Mouse (Mus musculus): ENCODE results near the gene Sh2b1. TPM values are rescaled to one million over a fixed set of nuclear protein-coding genes. Genes with fewer than 3 reads are reported as not detected.

The Sh2b1 gene
- polyA plus RNA-seq, 1 experiment, result 27.6 TPM

- no peak overlapping the region for H3K4me3 ChIP-seq (ENCODE audit: insufficient read depth, low read length)
- H3K4me1 ChIP-seq (ENCODE audit: control insufficient read depth, insufficient read depth, low read length), result no peaks in the 10 kb centered on the region
- no peak overlapping the region for H3K27ac ChIP-seq (ENCODE audit: insufficient read depth, low read depth, low read length)
- TF ChIP-seq CTCF (IDR thresholded peaks at IDR 0.05; ENCODE audit: low read depth, low read length), result no peak
- TF ChIP-seq POLR2A (IDR thresholded peaks at IDR 0.05; ENCODE audit: borderline replicate concordance, low read depth, low read length), result no peak
Measured at GRCm38 (mm10) chr7:126445104-126445815, 30.0 kb downstream of the Sh2b1 start.

DNA sequence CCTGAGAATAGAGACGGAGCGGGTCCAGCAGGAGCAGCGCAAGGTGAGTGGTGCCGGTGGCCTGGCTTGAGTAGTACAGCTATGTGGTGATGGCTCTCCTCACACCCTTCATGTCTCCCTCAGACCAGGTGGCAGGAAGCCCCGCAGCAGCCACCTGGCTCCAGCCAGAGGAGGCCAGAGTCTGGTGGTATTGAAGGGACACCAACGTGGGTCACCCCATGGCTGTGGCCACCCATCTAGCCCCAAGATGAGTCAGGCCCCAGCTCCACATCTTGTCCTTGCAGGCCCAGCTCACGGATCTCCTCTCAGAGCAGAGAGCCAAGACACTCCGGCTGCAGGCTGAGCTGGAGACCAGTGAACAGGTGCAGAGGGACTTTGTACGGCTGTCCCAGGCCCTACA lies 30.7 kb downstream of the Sh2b1 start:
- no peaks in the 10 kb centered on the region for H3K4me1 ChIP-seq (ENCODE audit: control insufficient read depth, insufficient read depth, low read length)
- no peak overlapping the region for H3K27ac ChIP-seq (ENCODE audit: insufficient read depth, low read depth, low read length)
- TF ChIP-seq POLR2A (IDR thresholded peaks at IDR 0.05; ENCODE audit: borderline replicate concordance, low read depth, low read length) (no peak), CTCF (IDR thresholded peaks at IDR 0.05; ENCODE audit: low read depth, low read length) (no peak)
- H3K4me3 ChIP-seq (ENCODE audit: insufficient read depth, low read length), result no peak overlapping the region

- TF ChIP-seq CTCF (IDR thresholded peaks at IDR 0.05; ENCODE audit: low read depth, low read length) (no peak), POLR2A (IDR thresholded peaks at IDR 0.05; ENCODE audit: borderline replicate concordance, low read depth, low read length) (no peak)
- no peak overlapping the region for H3K4me3 ChIP-seq (ENCODE audit: insufficient read depth, low read length)
Measured at GRCm38 (mm10) chr7:126443997-126444396, 31.2 kb downstream of the Sh2b1 start.

GRCm38 (mm10) chr7:126440134-126440533 lies 35.1 kb downstream of the Sh2b1 start:
- Histone ChIP-seq H3K4me1 (ENCODE audit: control insufficient read depth, insufficient read depth, low read length) (no peaks in the 10 kb centered on the region), H3K27ac (ENCODE audit: insufficient read depth, low read depth, low read length) (no peak overlapping the region), H3K4me3 (ENCODE audit: insufficient read depth, low read length) (no peak overlapping the region)
- TF ChIP-seq POLR2A (IDR thresholded peaks at IDR 0.05; ENCODE audit: borderline replicate concordance, low read depth, low read length) (no peak), CTCF (IDR thresholded peaks at IDR 0.05; ENCODE audit: low read depth, low read length) (no peak)

More at GRCm38 (mm10) chr7:126443997-126444396, 31.2 kb downstream of the Sh2b1 start:
- no peak overlapping the region for H3K27ac ChIP-seq (ENCODE audit: insufficient read depth, low read depth, low read length)
- no peaks in the 10 kb centered on the region for H3K4me1 ChIP-seq (ENCODE audit: control insufficient read depth, insufficient read depth, low read length)

- Histone ChIP-seq H3K4me3 (ENCODE audit: insufficient read depth, low read length) (no peak overlapping the region), H3K27ac (ENCODE audit: insufficient read depth, low read depth, low read length) (no peak overlapping the region), H3K4me1 (ENCODE audit: control insufficient read depth, insufficient read depth, low read length) (no peaks in the 10 kb centered on the region)
- TF ChIP-seq CTCF (IDR thresholded peaks at IDR 0.05; ENCODE audit: low read depth, low read length) (peak; percentile 91), POLR2A (IDR thresholded peaks at IDR 0.05; ENCODE audit: borderline replicate concordance, low read depth, low read length) (no peak)
Measured at GRCm38 (mm10) chr7:126436851-126437250, 38.4 kb downstream of the Sh2b1 start.

- TF ChIP-seq POLR2A (IDR thresholded peaks at IDR 0.05; ENCODE audit: borderline replicate concordance, low read depth, low read length), result no peak
- no peak for TF ChIP-seq CTCF (IDR thresholded peaks at IDR 0.05; ENCODE audit: low read depth, low read length)
- no peak overlapping the region for H3K27ac ChIP-seq (ENCODE audit: insufficient read depth, low read depth, low read length)
- H3K4me1 ChIP-seq (ENCODE audit: control insufficient read depth, insufficient read depth, low read length), result no peaks in the 10 kb centered on the region
- no peak overlapping the region for H3K4me3 ChIP-seq (ENCODE audit: insufficient read depth, low read length)
Measured at GRCm38 (mm10) chr7:126435801-126436200, 39.4 kb downstream of the Sh2b1 start.

DNA sequence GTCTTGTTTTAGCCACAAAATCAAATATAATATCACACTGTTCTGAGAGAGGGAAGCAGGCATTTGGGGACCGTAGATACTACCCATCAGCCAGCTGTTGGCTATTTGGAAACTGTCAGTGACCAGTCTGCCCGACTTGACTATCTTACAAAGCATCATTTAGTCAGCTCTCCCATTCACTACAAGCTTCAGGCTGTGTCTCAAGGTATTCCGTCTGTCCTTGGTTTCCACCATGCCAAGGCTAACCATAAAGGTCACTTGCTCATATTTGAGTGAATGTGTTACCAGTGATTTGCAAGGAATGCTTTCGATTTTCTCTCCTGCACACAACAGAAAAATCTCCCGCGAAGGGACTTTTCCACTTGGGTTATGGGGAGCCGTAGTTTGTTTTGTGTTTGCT lies 40.5 kb downstream of the Sh2b1 start:
- H3K27ac ChIP-seq (ENCODE audit: insufficient read depth, low read depth, low read length), result no peak overlapping the region
- no peak overlapping the region for H3K4me3 ChIP-seq (ENCODE audit: insufficient read depth, low read length)
- peaks cover under 1% of the 10 kb centered on the region; the same call in 1 of the 2 replicates for H3K4me1 ChIP-seq (ENCODE audit: control insufficient read depth, insufficient read depth, low read length)
- TF ChIP-seq CTCF (IDR thresholded peaks at IDR 0.05; ENCODE audit: low read depth, low read length), result no peak
- TF ChIP-seq POLR2A (IDR thresholded peaks at IDR 0.05; ENCODE audit: borderline replicate concordance, low read depth, low read length), result no peak

GRCm38 (mm10) chr7:126430167-126430566 lies 45.1 kb downstream of the Sh2b1 start:
- Histone ChIP-seq H3K4me1 (ENCODE audit: control insufficient read depth, insufficient read depth, low read length) (peaks cover 7% of the 10 kb centered on the region), H3K27ac (ENCODE audit: insufficient read depth, low read depth, low read length) (no peak overlapping the region), H3K4me3 (ENCODE audit: insufficient read depth, low read length) (no peak overlapping the region)
- TF ChIP-seq POLR2A (IDR thresholded peaks at IDR 0.05; ENCODE audit: borderline replicate concordance, low read depth, low read length) (no peak), CTCF (IDR thresholded peaks at IDR 0.05; ENCODE audit: low read depth, low read length) (no peak)

DNA sequence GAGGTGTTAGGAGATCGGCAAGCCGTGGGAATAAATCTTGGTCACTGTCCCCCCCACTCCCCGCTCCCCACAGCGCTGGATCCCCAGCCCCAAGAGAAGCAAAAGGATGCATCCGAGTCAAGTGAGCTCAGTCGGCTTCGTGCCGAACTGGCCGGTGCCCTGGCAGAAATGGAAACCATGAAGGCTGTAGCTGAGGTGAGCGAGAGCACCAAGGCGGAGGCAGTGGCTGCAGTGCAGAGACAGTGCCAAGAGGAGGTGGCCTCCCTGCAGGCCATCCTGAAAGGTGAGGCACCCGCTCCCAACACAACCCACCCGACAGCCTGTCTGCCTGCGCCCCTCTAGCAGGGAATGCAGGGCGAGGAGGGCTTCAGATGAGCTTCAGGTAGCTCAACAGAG lies 45.7 kb downstream of the Sh2b1 start:
- peaks cover 8% of the 10 kb centered on the region for H3K4me1 ChIP-seq (ENCODE audit: control insufficient read depth, insufficient read depth, low read length)
- H3K4me3 ChIP-seq (ENCODE audit: insufficient read depth, low read length), result peak overlapping the region; percentile 77
- H3K27ac ChIP-seq (ENCODE audit: insufficient read depth, low read depth, low read length), result no peak overlapping the region
- TF ChIP-seq POLR2A (IDR thresholded peaks at IDR 0.05; ENCODE audit: borderline replicate concordance, low read depth, low read length) (no peak), CTCF (IDR thresholded peaks at IDR 0.05; ENCODE audit: low read depth, low read length) (0 out of 2 replicates have a peak, but pooled peaks have one; percentile 11)

DNA sequence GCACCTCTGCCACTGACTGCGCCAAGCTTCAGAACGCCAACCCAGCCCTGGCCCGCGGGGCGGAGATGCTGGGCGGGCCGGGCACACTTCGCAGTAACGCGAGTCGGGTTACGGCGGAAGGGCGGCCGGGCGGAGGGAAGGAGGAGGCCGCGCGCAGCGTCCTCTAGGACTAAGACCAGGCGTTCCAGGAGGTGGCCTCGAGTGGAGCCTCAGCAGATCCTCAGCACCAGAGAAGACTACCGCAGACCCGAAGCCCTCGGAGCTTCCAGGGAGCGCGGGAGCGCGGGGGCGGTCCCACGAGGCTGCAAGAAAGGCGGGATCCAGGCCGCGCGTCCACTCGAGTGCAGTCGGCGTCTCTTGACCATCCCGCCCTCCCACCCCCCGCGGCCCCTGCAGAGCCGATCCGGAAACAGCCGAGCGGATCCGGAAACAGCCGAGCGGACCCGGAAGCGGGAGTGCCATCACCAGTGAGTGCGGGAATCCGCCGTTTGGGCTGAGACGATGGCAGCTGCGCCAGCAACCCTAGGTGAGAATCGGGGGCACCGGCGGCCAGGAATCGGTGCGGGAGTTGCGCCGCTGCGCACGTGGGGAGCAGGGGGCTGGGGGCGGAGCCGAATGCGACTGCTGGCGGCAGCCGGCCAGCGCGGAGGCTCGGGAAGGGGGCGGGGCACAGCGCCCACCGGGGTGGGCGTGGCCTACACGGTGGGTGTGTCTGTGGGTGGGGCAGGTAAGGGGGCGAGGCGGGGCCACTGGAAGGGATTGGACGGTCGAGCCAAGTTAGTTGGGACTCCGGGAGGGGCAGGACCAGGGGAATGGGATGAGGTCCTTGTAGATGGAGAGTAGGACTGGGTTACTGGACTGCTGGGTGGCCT lies 46.4 kb downstream of the Sh2b1 start, which contains the start of gene Rabep2:
TSS of gene Rabep2 (plus strand) at position 129 of the 872 bp plus-strand sequence.
- peaks cover 12% of the 10 kb centered on the region for H3K4me1 ChIP-seq (ENCODE audit: control insufficient read depth, insufficient read depth, low read length)
- TF ChIP-seq POLR2A (IDR thresholded peaks at IDR 0.05; ENCODE audit: borderline replicate concordance, low read depth, low read length) (no peak), CTCF (IDR thresholded peaks at IDR 0.05; ENCODE audit: low read depth, low read length) (no peak)
- H3K4me3 ChIP-seq (ENCODE audit: insufficient read depth, low read length), result peak within 1 kb of the TSS; percentile 77
- H3K27ac ChIP-seq (ENCODE audit: insufficient read depth, low read depth, low read length), result peak within 1 kb of the TSS; percentile 66
